Mouse (Mus musculus) adrenal gland, adult 18-20 months (tissue): ENCODE data around the gene Mdga1. TPM values are rescaled to one million over a fixed set of nuclear protein-coding genes. Genes with fewer than 3 reads are reported as not detected.

Experiments used
- DNase-seq, 2 experiments: peaks; one replicate each; pipeline ENCODE4 v3.0.0; 2021 to 2022; ENCODE audit warnings: low spot score in 2 of 2
- total RNA-seq, 2 experiments: library from RNA; stranded (reverse); gene quantifications; 1 replicate in 1 of 2; 2 replicates in 1 of 2; pipeline ENCODE4 v1.2.3; 2021

Gene Mdga1
- total RNA-seq, 2 experiments from 2014 or later: 0.23 to 1.2 TPM

- no peak for DNase-seq
Observed at GRCm38 (mm10) chr17:29849436-29849797, 120.5 kb downstream of the Mdga1 start.

GRCm38 (mm10) chr17:29848793-29849435 is 121.0 kb downstream of the Mdga1 start:
- DNase-seq: peak; percentile 68 to 75

GRCm38 (mm10) chr17:29847291-29847690 is 122.6 kb downstream of the Mdga1 start:
- DNase-seq: no peak

- no peak for DNase-seq
Observed at GRCm38 (mm10) chr17:29846284-29846683, 123.6 kb downstream of the Mdga1 start.

GRCm38 (mm10) chr17:29844949-29845348 is 124.9 kb downstream of the Mdga1 start:
- DNase-seq: no peak

- DNase-seq: no peak
Observed at GRCm38 (mm10) chr17:29843419-29844162, 126.3 kb downstream of the Mdga1 start.

- peak in 1 of 2 experiments; percentile 16 for DNase-seq
Observed at GRCm38 (mm10) chr17:29841781-29842690, 127.9 kb downstream of the Mdga1 start.

- no peak for DNase-seq
Observed at GRCm38 (mm10) chr17:29838029-29838428, 131.9 kb downstream of the Mdga1 start.

- DNase-seq: no peak
Observed at GRCm38 (mm10) chr17:29837441-29837840, 132.4 kb downstream of the Mdga1 start.

GRCm38 (mm10) chr17:29834768-29835167 is 135.1 kb downstream of the Mdga1 start:
- DNase-seq: no peak

- DNase-seq: no peak
Observed at GRCm38 (mm10) chr17:29834333-29834732, 135.6 kb downstream of the Mdga1 start.

- no peak for DNase-seq
Observed at GRCm38 (mm10) chr17:29831696-29832095, 138.2 kb downstream of the Mdga1 start.

- no peak for DNase-seq
Observed at GRCm38 (mm10) chr17:29829136-29829535, 140.8 kb downstream of the Mdga1 start.

GRCm38 (mm10) chr17:29827602-29828001 is 142.3 kb downstream of the Mdga1 start:
- DNase-seq: no peak

GRCm38 (mm10) chr17:29824512-29825120 is 145.3 kb downstream of the Mdga1 start:
- DNase-seq: no peak

- no peak for DNase-seq
Observed at GRCm38 (mm10) chr17:29824208-29824509, 145.7 kb downstream of the Mdga1 start.

- no peak for DNase-seq
Observed at GRCm38 (mm10) chr17:29823439-29824207, 146.3 kb downstream of the Mdga1 start.

GRCm38 (mm10) chr17:29819608-29820007 is 150.3 kb downstream of the Mdga1 start:
- DNase-seq: no peak

- DNase-seq: no peak
Observed at GRCm38 (mm10) chr17:29818989-29819388, 150.9 kb downstream of the Mdga1 start.

- no peak for DNase-seq
Observed at GRCm38 (mm10) chr17:29818264-29818945, 151.5 kb downstream of the Mdga1 start.
